In genomic region chr10:87494176-87494575, GRCm38 (mm10) we compare ENCODE assay signal across 9 mouse cellular contexts. TPM values are rescaled to one million over a fixed set of nuclear protein-coding genes. Genes with fewer than 3 reads are reported as not detected.
DNase-seq lines count a peak whose midpoint lies in the region; ATAC-seq lines count a peak whose summit lies in the region.
"Had no signal": no experiment of that assay in that cellular context is flagged by ENCODE, and none has a peak within 500 bp of the region (broad histone marks: within the 10 kb centered on the region; RNA-seq: fewer than 3 reads in every experiment).

No protein-coding gene starts in this region.

- peak overlapping the region; percentile 83 for H3K4me2 ChIP-seq in hindbrain, embryonic 11.5 days (replicated peaks; ENCODE audit: low read depth, low read length)
- H3K4me2 ChIP-seq in midbrain, embryonic 12.5 days (replicated peaks) = peak overlapping the region; percentile 62

- 0% methylated on average over 4 of the region's 4 CpGs for WGBS in hindbrain, embryonic 11.5 days
- 0% methylated on average over 4 of the region's 4 CpGs for WGBS in midbrain, embryonic 12.5 days

- H3K9me3 ChIP-seq in hindbrain, embryonic 11.5 days (ENCODE audit: control insufficient read depth, low read length) = no peaks in the 10 kb centered on the region
- no peaks in the 10 kb centered on the region; the same call in 1 of the 2 replicates for H3K9me3 ChIP-seq in midbrain, embryonic 12.5 days

- peaks cover 23% of the 10 kb centered on the region for H3K27me3 ChIP-seq in hindbrain, embryonic 11.5 days (ENCODE audit: control insufficient read depth, insufficient read depth, low read length)
- peaks cover 40% of the 10 kb centered on the region for H3K27me3 ChIP-seq in midbrain, embryonic 12.5 days

- peak; percentile 38 for ATAC-seq in frontal cortex, adult (ENCODE audit: low TSS enrichment)
- ATAC-seq in hindbrain, embryonic 11.5 days (ENCODE audit: low FRiP score) = peak; percentile 12; the same call in 1 of the 2 replicates
- ATAC-seq in midbrain, embryonic 12.5 days (ENCODE audit: low FRiP score, low read depth) = no peak

- no peak overlapping the region; the same call in 1 of the 2 replicates for H3K27ac ChIP-seq in hindbrain, embryonic 11.5 days (ENCODE audit: low read depth, low read length)
- peak overlapping the region; percentile 98 for H3K27ac ChIP-seq in midbrain, embryonic 12.5 days (replicated peaks)

- H3K9ac ChIP-seq in hindbrain, embryonic 11.5 days (ENCODE audit: low read depth, low read length) = peak overlapping the region; percentile 32; the same call in 1 of the 2 replicates
- peak overlapping the region; percentile 98; the same call in 1 of the 2 replicates for H3K9ac ChIP-seq in midbrain, embryonic 12.5 days (replicated peaks)

- peaks cover 7% of the 10 kb centered on the region; the same call in 1 of the 2 replicates for H3K4me1 ChIP-seq in hindbrain, embryonic 11.5 days (replicated peaks; ENCODE audit: control insufficient read depth, insufficient read depth, low read length)
- H3K4me1 ChIP-seq in midbrain, embryonic 12.5 days = peaks cover 35% of the 10 kb centered on the region

- H3K4me3 ChIP-seq in hindbrain, embryonic 11.5 days (ENCODE audit: low read depth, low read length) = peak overlapping the region; percentile 75
- H3K4me3 ChIP-seq in midbrain, embryonic 12.5 days = peak overlapping the region; percentile 94

- no peaks in the 10 kb centered on the region for H3K36me3 ChIP-seq in hindbrain, embryonic 11.5 days (ENCODE audit: control insufficient read depth, insufficient read depth, low read length)
- H3K36me3 ChIP-seq in midbrain, embryonic 12.5 days = no peaks in the 10 kb centered on the region

- DNase-seq in frontal cortex, adult 2 months (ENCODE audit: extremely low spot score in 1 of 2, low spot score in 1 of 2) = no peak
- peak; percentile 17 for DNase-seq in ES-CJ7 (ENCODE audit: low read depth, low spot score)
- DNase-seq in hindbrain, embryonic 11.5 days (ENCODE audit: low spot score) = peak; percentile 47
- DNase-seq in ovary, postnatal 10 days (ENCODE audit: low spot score) = no peak
- DNase-seq in cerebellum, postnatal 10 days = no peak
- DNase-seq in gastrocnemius, postnatal 10 days = no peak

RNA-seq across cellular contexts. Expression of gene Ascl1, which starts 0.7 kb away (rescaled TPM):
- polyA plus RNA-seq in frontal cortex, adult 2 months (2012; rRNA removed) = 3.6 and 4.0 TPM in 2 replicates
- 42.4 and 51.0 TPM in 2 replicates for polyA plus RNA-seq in hindbrain, embryonic 11.5 days (2014; fragmentation: Nextera tagmentation; extraction: Ambion mirVana)
- polyA plus RNA-seq in midbrain, embryonic 12.5 days (2016; fragmentation: Nextera tagmentation; extraction: Ambion mirVana) = 113 and 124 TPM in 2 replicates
- total RNA-seq in gastrocnemius, postnatal 10 days (2021) = not detected
- total RNA-seq: common myeloid progenitor, adult 5-6 weeks had no signal

RNA-seq across cellular contexts. Expression of gene Pah, which starts 27.4 kb away (rescaled TPM):
- 0.06 and 0.15 TPM in 2 replicates for polyA plus RNA-seq in frontal cortex, adult 2 months (2012; rRNA removed)
- 0.31 and 0.46 TPM in 2 replicates for polyA plus RNA-seq in hindbrain, embryonic 11.5 days (2014; fragmentation: Nextera tagmentation; extraction: Ambion mirVana)
- 0.27 TPM in 1 of 2 replicates, not detected in the other for polyA plus RNA-seq in midbrain, embryonic 12.5 days (2016; fragmentation: Nextera tagmentation; extraction: Ambion mirVana)
- total RNA-seq in gastrocnemius, postnatal 10 days (2021) = under 1 TPM in 1 of 2 experiments, not detected in 1; 0.14 TPM
- total RNA-seq: common myeloid progenitor, adult 5-6 weeks had no signal

Comparison
In these comparisons a context has a peak if more than half of its experiments do, and no peak if none do; other contexts are left out.
1. DNase-seq: peak in ES-CJ7 (single experiment) and hindbrain, embryonic 11.5 days (single experiment); none in frontal cortex, adult 2 months (0 of 2), ovary, postnatal 10 days (single experiment), cerebellum, postnatal 10 days (0 of 2) and gastrocnemius, postnatal 10 days (single experiment).